Mouse (Mus musculus): ENCODE results near the gene Arhgap9. TPM values are rescaled to one million over a fixed set of nuclear protein-coding genes. Genes with fewer than 3 reads are reported as not detected.

Arhgap9 gene
- polyA plus RNA-seq, 1 experiment, result 0.97 TPM

GRCm38 (mm10) chr10:127341891-127342639, 20.3 kb downstream of the Arhgap9 start, which contains the start of gene Gli1:
TSS of gene Gli1 (minus strand) at chr10:127341974.
- no peaks in the 10 kb centered on the region for H3K4me1 ChIP-seq (ENCODE audit: control insufficient read depth, insufficient read depth, low read length)
- WGBS, result under 1% methylated on average over 29 of the region's 29 CpGs
- no peaks in the 10 kb centered on the region; the same call in 1 of the 2 replicates for H3K27me3 ChIP-seq (ENCODE audit: control insufficient read depth, insufficient read depth, low read length)
- peak within 1 kb of the TSS; percentile 39 for H3K4me3 ChIP-seq (replicated peaks; ENCODE audit: insufficient read depth, low read depth, low read length)
- TF ChIP-seq POLR2A (IDR thresholded peaks at IDR 0.05; ENCODE audit: borderline replicate concordance, insufficient read depth, low read length), result no peak
- peak; percentile 86 for TF ChIP-seq CTCF (IDR thresholded peaks at IDR 0.05; ENCODE audit: borderline replicate concordance, insufficient read depth, low read depth, low read length)
- DNase-seq, result peak; percentile 78 to 89
- H3K27ac ChIP-seq (ENCODE audit: insufficient read depth, low read length), result no peak within 1 kb of the TSS

- Histone ChIP-seq H3K4me1 (ENCODE audit: control insufficient read depth, insufficient read depth, low read length) (no peaks in the 10 kb centered on the region), H3K4me3 (replicated peaks; ENCODE audit: insufficient read depth, low read depth, low read length) (no peak overlapping the region), H3K27me3 (ENCODE audit: control insufficient read depth, insufficient read depth, low read length) (no peaks in the 10 kb centered on the region; the same call in 1 of the 2 replicates), H3K27ac (ENCODE audit: insufficient read depth, low read length) (no peak overlapping the region)
- 77% methylated on average over 3 of the region's 3 CpGs for WGBS
- TF ChIP-seq CTCF (IDR thresholded peaks at IDR 0.05; ENCODE audit: borderline replicate concordance, insufficient read depth, low read depth, low read length) (no peak), POLR2A (IDR thresholded peaks at IDR 0.05; ENCODE audit: borderline replicate concordance, insufficient read depth, low read length) (no peak)
- DNase-seq, result no peak
These were observed 21.3 kb downstream of the Arhgap9 start for GRCm38 (mm10) chr10:127343029-127343428.

- TF ChIP-seq POLR2A (IDR thresholded peaks at IDR 0.05; ENCODE audit: borderline replicate concordance, insufficient read depth, low read length) (no peak), CTCF (IDR thresholded peaks at IDR 0.05; ENCODE audit: borderline replicate concordance, insufficient read depth, low read depth, low read length) (no peak)
- H3K4me3 ChIP-seq (replicated peaks; ENCODE audit: insufficient read depth, low read depth, low read length), result no peak overlapping the region
- 75% methylated on average over 3 of the region's 3 CpGs for WGBS
- DNase-seq, result no peak
- no peak overlapping the region for H3K27ac ChIP-seq (ENCODE audit: insufficient read depth, low read length)
- no peaks in the 10 kb centered on the region; the same call in 1 of the 2 replicates for H3K27me3 ChIP-seq (ENCODE audit: control insufficient read depth, insufficient read depth, low read length)
- peaks cover 4% of the 10 kb centered on the region; the same call in 1 of the 2 replicates for H3K4me1 ChIP-seq (ENCODE audit: control insufficient read depth, insufficient read depth, low read length)
These were observed 24.4 kb downstream of the Arhgap9 start for GRCm38 (mm10) chr10:127346173-127346572.

- DNase-seq, result no peak
- Histone ChIP-seq H3K27me3 (ENCODE audit: control insufficient read depth, insufficient read depth, low read length) (no peaks in the 10 kb centered on the region; the same call in 1 of the 2 replicates), H3K4me1 (ENCODE audit: control insufficient read depth, insufficient read depth, low read length) (peaks cover 7% of the 10 kb centered on the region), H3K4me3 (replicated peaks; ENCODE audit: insufficient read depth, low read depth, low read length) (no peak overlapping the region), H3K27ac (ENCODE audit: insufficient read depth, low read length) (no peak overlapping the region)
- TF ChIP-seq CTCF (IDR thresholded peaks at IDR 0.05; ENCODE audit: borderline replicate concordance, insufficient read depth, low read depth, low read length), result peak; percentile 16; the same call in 1 of the 2 replicates
- TF ChIP-seq POLR2A (IDR thresholded peaks at IDR 0.05; ENCODE audit: borderline replicate concordance, insufficient read depth, low read length), result no peak
- WGBS, result 71% methylated on average over 4 of the region's 4 CpGs
These were observed 27.2 kb downstream of the Arhgap9 start for GRCm38 (mm10) chr10:127348957-127349356.

GRCm38 (mm10) chr10:127349810-127350209, 28.0 kb downstream of the Arhgap9 start:
- H3K27me3 ChIP-seq (ENCODE audit: control insufficient read depth, insufficient read depth, low read length), result no peaks in the 10 kb centered on the region; the same call in 1 of the 2 replicates
- H3K4me1 ChIP-seq (ENCODE audit: control insufficient read depth, insufficient read depth, low read length), result peaks cover 12% of the 10 kb centered on the region
- H3K27ac ChIP-seq (ENCODE audit: insufficient read depth, low read length), result no peak overlapping the region
- TF ChIP-seq POLR2A (IDR thresholded peaks at IDR 0.05; ENCODE audit: borderline replicate concordance, insufficient read depth, low read length), result no peak
- no peak for TF ChIP-seq CTCF (IDR thresholded peaks at IDR 0.05; ENCODE audit: borderline replicate concordance, insufficient read depth, low read depth, low read length)
- WGBS, result 58% methylated on average over 8 of the region's 8 CpGs
- H3K4me3 ChIP-seq (replicated peaks; ENCODE audit: insufficient read depth, low read depth, low read length), result no peak overlapping the region
- DNase-seq, result no peak

GRCm38 (mm10) chr10:127350594-127351284, 29.0 kb downstream of the Arhgap9 start:
- TF ChIP-seq POLR2A (IDR thresholded peaks at IDR 0.05; ENCODE audit: borderline replicate concordance, insufficient read depth, low read length), result 0 out of 2 replicates have a peak, but pooled peaks have one; percentile 9
- peak; percentile 89 for TF ChIP-seq CTCF (IDR thresholded peaks at IDR 0.05; ENCODE audit: borderline replicate concordance, insufficient read depth, low read depth, low read length)
- 16% methylated on average over 24 of the region's 24 CpGs for WGBS
- Histone ChIP-seq H3K4me1 (ENCODE audit: control insufficient read depth, insufficient read depth, low read length) (peaks cover 12% of the 10 kb centered on the region), H3K27ac (ENCODE audit: insufficient read depth, low read length) (no peak overlapping the region), H3K4me3 (replicated peaks; ENCODE audit: insufficient read depth, low read depth, low read length) (peak overlapping the region; percentile 33), H3K27me3 (ENCODE audit: control insufficient read depth, insufficient read depth, low read length) (no peaks in the 10 kb centered on the region)
- DNase-seq, result peak; percentile 81 to 85

GRCm38 (mm10) chr10:127351285-127351595, 29.5 kb downstream of the Arhgap9 start:
- TF ChIP-seq POLR2A (IDR thresholded peaks at IDR 0.05; ENCODE audit: borderline replicate concordance, insufficient read depth, low read length) (no peak), CTCF (IDR thresholded peaks at IDR 0.05; ENCODE audit: borderline replicate concordance, insufficient read depth, low read depth, low read length) (no peak)
- H3K4me3 ChIP-seq (replicated peaks; ENCODE audit: insufficient read depth, low read depth, low read length), result no peak overlapping the region
- H3K4me1 ChIP-seq (ENCODE audit: control insufficient read depth, insufficient read depth, low read length), result peaks cover 12% of the 10 kb centered on the region
- no peaks in the 10 kb centered on the region for H3K27me3 ChIP-seq (ENCODE audit: control insufficient read depth, insufficient read depth, low read length)
- H3K27ac ChIP-seq (ENCODE audit: insufficient read depth, low read length), result no peak overlapping the region
- 88% methylated on average over 8 of the region's 8 CpGs for WGBS
- DNase-seq, result peak in 1 of 2 experiments; percentile 32

All from cerebellum, adult 2 months (tissue).